Mouse (Mus musculus) gastrocnemius, adult 8-10 months (tissue): ENCODE measurements around the gene Tex52. TPM values are rescaled to one million over a fixed set of nuclear protein-coding genes. Genes with fewer than 3 reads are reported as not detected.

ENCODE experiments used
- DNase-seq, 2 experiments: peaks; one replicate each; pipeline ENCODE4 v3.0.0; 2022; ENCODE audit warnings: low spot score in 2 of 2
- total RNA-seq, 4 experiments: library from RNA; stranded (reverse); gene quantifications; 2 replicates each; pipeline ENCODE4 v1.2.4; 2022

Tex52 gene
- total RNA-seq: not detected

DNA sequence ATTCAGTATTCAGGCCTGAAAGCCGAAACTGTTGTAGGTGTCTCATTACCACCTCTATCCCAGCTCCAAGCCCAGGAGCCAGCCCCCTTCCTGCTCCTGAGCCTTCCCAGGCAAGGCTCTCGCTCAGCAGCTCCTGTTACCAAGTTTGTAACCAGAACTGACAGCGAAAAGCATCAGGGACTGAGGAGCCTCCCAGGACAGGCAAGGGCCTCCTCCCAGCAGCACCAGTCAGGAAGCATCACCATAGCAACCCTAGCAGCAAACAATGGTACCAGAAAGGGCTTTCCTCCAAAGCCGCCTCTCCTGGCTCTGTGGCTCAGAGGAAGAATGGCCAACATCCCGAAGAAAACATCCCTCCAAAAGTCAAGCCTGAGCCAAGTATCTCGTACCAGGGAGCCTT lies at the start of gene Tex52, which contains the start of gene Gm44596:
Gene Tex52, plus strand, starts transcription at position 265 of the 400 bp plus-strand sequence.
Gene Gm44596, plus strand, starts transcription at position 312 of the 400 bp plus-strand sequence.
- peak in 1 of 2 experiments; percentile 12 for DNase-seq

DNA sequence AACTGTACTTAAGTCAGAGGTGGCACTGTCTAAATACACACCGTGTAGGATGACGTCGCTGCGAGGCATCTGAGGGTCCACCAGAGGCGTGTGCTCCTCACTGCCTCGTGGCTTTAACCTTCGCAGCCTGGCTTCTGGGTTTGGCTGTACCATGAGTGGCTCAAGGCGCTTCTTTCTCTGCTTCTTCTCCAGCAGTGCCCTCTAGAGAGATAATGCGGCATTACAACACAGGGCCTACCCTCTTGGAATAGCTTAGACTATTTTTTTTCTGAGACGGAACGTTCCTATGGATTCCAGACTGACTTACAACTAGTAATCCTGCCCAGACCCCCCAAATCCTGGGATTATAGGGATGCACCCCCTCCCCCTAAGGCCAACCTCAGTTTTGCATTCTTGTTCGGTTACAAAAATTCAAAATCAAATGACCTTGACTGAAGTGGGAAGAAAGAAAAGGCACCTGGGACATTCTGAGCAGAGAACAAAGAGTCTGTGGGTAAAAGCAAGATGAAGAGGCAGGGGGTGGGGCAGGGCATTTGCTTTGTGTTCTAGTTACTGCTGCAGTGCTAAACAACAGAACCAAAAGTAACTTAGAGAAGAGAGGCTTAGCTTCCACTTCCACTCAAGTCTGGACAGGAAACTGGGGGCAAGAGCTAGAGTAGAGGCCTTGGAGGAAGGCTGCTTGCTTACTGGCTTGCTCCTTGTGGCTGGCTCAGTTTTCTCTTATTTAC lies 40.7 kb upstream of the Tex52 start:
- peak; percentile 20 for DNase-seq

DNA sequence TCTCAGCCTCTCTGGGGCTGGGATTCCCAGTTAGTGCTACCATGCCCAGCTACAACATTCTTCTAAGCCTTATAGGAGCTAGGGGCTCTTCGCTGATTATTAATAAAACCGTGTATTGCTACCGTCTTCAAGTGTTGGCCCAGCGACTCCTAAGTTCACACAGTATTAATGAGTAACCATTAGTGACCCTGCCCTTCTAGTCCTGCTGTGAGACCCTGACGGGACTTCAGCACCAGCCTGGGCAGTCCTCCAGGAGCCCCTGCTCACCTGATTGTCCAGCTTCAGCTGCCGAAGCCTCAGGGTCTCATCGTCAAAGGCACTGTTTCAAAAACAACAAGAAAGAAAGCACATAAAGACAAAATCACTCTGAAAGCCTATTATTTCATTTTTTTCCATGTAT lies 37.8 kb upstream of the Tex52 start:
- DNase-seq: no peak

DNA sequence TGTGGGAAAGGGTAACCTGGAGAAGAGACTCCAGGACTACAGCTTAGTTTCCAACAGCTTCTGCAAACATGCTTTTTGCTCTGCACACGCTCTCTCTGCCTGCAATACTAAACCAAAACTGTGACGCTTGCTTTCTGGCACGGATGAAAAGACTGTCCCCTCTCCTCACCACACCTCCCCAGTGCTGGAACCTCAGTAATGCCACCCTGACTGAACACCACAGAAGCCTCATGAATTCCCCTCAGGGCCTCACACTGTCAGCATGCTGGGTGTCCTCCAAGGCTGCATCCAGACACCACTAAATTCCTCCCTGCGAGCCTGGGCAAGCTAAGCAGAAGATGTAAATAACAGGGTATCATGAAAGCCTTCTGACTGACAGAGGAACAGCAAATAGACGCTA lies 36.4 kb upstream of the Tex52 start:
- no peak for DNase-seq

DNA sequence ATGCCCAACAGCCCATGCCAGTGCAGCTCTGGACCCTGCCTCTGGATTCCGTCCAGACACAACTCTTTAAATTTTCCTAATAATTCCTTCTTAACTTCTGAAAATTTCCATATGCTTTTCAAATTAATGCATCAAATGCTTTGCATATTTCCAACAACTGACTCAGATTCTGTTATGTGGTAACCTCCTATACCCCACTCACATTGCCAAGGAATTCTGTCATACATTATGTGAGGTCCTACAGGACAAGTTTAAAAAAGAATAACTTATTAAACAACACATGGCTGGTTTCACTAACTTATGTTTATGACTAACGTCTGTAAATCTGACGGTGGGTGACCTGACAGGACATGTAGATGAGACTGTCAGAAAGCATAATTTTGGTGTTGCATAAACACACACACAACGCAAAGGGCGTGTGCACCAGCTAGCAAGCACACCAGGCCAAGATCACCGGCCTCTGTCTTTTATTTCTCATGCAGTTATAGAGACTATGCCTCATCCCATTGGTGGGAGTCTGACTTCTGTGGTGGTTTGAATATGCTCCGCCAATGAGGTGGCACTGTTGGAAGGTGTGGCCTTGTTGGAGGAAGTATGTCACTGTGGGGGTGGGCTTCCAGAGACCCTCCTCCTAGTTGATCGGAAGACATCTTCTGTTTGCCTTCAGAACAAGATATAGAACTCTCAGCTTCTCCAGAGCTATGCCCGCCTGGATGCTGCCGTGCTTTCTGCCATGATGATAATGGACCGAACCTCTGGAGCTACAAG lies 33.1 kb upstream of the Tex52 start:
- DNase-seq: no peak

DNA sequence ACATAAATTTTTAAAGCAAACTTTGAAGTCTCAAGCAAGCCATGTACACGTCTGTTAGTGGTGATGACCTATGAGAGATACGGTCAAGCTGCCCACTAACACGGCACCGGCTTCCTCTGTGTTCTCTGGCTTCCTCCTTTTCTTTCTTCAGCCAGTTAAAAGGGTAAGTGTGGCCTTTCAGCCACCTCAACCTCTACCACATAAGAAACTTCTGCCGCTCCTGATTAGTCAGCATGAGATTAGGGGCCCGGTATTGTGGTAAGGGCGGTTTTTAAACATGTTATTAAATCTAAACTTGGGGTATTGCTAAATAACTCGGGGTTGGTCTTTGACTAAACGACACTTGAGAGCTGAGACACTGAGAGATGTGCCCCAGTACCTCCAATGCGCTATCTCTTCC lies 29.6 kb upstream of the Tex52 start:
- no peak for DNase-seq

DNA sequence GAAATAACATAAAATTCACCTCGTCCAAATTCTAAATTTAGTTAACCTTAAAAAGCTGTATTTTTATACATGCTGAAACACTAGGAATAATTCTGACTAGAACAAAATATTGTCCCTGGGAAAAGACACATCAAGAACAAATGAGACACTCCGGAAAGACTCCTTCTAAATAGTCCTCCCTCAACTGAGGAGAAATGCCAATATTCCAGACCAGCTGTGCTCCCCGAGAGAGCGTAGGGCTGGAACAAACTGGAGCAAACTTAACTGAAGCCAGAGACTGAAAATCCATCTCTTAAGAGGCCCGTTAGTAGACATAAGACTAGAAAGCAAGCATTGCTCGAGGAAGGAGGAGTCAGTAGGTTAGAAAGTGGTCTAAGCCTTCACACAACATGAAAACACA lies 28.5 kb upstream of the Tex52 start:
- DNase-seq: no peak

DNA sequence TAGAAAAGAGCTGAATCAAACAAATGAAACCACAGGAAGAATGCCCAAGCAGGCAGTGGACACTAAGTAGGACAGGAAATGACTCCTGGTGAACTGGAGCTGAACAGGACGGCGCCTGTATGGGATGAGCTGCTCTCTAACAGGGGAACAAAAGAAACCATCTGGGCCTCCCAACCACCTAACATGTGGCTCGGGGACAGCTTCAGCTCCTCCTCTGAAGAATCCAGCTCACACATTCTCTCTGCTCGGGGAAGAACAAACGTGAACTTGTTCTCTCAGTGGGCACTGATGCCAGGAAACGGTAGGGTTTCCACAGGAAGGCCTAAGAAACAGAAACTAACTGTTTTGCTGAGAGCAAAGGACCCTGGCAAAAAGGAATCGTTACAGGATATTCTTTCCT lies 25.5 kb upstream of the Tex52 start:
- no peak for DNase-seq

DNA sequence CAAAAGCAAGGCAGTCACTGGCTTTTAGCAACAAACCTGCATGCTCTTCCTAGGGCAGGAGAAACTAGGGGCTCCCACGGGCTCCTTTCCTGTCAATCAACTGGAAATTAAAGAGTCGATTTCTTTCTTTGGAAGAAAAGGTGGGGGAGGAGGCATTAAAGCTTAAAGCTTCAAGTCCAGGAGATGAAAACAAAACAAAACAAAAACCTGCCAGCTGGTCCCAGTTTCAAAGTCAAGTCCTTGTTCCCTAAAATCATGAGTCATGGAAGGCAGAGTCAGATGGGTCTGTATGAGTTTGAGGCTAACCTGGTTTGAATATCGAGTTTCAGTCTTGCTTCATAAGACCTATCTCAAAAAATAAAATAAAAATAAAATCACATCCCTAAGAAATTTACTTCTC lies 21.1 kb upstream of the Tex52 start:
- DNase-seq: no peak

DNA sequence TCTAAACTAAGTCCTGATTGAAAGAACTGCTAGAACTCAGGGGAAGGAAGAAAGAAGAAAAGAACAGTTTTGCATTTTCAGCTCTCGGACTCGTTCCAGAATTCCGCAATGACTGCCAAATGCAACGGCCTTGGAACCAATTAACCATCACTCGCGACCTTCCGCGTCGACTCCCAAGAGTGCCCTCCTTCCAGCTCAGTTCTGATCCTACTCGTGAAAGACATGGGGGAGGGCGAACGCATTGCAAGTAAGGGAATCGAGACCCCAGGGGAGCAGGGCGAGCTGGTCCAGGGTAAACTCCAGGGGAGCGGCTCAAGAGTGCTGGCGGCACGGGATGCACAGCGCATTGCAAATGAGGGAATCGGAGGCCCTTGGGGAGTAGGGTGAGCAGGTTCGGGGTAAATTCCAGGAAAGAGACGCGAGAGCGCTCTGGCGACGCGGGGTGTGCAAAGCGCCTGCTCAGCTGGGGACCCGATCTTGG lies 20.0 kb upstream of the Tex52 start:
- peak; percentile 17 to 20 for DNase-seq

DNA sequence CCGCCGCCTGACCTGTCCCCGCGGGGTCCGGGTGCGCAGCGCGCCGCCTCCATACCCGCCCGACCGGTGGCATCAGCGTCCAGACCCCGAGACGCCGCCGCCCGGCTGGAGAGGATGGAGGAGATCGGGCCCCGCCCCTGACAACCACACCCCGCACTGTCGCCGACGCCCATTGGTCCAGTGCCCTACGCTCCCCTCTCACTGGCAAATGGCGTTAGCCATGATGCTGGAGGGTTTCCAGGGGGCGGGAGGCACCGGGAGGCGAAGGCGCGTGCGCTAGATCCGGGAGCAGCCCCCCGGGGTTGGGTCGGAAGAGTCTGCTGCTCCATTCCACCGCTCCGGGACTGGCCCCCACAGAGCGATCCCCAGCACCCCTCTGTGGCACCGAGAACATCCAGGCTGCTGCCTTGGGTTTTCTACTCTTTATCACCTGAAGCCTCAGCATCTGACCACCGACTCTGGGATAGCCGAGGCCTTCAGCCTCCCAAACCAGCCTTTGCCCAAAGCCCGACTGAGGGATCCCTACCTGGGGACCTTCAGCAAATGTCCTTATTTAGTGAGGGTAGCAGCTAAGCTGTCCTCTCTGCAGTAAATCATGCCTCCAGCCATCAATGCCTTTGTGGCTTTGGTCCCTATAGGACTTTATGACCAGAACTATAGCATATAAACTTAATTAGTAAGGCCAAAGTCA lies 19.4 kb upstream of the Tex52 start, which contains the start of gene Tulp3:
Gene Tulp3, minus strand, starts transcription at position 126 of the 691 bp plus-strand sequence.
- peak; percentile 94 to 95 for DNase-seq

DNA sequence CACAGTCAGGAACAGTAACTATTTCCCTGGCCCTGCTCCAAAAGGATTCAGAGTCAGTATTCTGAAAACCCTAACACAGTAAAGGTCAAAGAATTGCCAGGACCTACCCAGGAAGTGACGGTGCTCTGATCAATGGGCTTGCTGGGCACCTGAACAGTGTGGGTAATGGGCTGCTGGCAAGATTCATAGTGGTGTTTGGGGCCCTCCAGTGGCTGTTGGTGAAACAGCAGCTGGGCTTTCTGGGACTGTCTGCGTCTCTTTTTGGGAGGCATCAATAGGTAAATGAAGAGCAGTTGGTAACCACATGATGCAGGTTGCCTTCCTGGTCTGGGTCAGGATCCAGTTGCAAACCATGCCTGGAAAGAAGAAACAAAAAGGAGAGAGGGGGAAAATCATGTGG lies 16.3 kb upstream of the Tex52 start:
- DNase-seq: peak in 1 of 2 experiments; percentile 28

DNA sequence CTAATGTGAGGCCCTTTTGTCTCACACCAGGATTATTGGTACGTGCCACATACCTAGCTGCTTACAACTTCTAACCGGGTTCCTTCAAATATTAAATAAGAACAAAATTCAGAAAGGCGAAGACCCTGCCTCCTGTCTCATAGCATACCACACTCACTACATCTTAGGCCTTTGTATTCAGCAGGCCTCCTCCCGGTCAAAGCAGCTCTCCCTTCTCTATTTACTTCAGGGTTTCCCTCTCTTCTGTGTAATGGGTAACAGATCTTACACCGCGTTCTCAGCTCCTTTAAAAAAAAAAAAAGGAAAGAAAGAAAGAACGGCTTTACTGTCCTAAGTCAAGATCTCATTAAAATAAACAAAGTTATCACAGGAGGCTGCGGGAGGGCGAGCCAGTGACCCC lies 13.4 kb upstream of the Tex52 start:
- no peak for DNase-seq

DNA sequence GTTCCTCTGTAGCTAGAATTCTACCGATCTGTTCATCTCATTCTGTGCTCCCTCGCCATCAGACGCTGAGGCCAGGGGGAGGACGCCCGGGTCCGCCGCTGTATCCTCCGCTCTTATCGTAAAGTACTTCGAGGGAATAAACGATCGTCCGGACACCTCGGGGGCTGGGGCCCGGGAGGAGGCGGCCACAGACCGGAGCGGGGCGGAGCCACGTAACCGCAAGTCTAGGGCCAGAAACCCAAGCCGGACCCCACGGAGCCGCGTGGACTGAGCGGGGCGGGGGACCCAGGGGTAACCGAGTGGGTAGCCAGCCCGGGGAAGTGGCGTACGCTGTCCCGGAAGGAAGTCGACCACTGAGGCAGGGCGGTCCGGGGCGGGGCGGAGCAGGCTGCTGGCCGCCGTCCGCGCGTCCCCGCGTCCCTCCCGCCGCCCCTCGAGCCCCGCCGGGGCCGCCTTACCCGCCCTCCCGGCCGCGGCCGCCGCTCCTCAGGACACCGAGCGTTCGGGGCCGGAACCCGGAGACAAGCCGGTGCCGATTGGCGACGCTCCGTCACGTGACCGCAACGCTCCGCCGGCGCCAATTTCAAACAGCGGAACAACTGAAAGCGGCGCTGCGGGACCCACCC lies 12.8 kb upstream of the Tex52 start, which contains the start of the genes Rhno1 and Foxm1:
Gene Rhno1, minus strand, starts transcription at position 531 of the 626 bp plus-strand sequence.
Gene Foxm1, plus strand, starts transcription at position 587 of the 626 bp plus-strand sequence.
- DNase-seq: peak; percentile 65 to 77

DNA sequence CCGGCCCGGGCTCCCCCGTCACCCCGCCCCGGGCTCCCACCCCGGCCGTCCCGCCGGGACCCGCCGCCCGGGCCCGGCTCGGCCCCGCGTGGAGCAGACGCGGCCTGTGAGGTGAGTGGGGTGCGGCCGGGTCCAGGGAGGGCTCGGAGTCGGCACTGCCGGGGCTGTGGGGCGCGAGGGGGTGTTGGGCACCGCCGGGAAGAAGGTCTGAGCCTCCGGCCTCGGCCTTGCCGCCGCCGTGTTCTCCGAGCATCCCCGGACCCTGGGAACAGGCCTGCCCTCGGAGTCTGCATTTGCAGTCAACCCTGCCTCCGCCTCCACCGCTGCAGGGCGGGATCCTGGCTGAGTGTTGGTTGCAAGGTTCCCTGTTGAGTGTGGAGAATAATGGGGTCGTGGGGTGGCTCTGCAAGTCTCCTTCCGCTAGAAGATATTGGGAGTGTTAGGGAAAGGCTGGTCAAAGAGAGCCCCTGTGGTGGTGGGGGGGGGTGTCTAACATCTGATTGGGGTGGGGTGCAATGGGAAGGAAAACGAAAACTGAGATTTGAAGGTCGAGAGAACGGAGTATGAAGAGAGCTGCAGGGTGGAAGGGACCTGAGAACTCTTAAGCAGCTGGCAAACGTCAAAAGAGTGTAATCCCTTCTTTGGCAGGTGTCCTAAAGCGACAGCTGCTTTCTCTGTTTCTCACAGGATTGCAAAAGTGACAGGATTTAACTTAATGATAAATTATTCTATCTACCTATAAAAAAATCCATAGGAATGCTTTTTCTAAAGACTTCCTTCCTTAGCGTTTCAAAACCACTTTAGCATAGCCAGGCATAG lies 12.0 kb upstream of the Tex52 start:
- DNase-seq: peak in 1 of 2 experiments; percentile 10

DNA sequence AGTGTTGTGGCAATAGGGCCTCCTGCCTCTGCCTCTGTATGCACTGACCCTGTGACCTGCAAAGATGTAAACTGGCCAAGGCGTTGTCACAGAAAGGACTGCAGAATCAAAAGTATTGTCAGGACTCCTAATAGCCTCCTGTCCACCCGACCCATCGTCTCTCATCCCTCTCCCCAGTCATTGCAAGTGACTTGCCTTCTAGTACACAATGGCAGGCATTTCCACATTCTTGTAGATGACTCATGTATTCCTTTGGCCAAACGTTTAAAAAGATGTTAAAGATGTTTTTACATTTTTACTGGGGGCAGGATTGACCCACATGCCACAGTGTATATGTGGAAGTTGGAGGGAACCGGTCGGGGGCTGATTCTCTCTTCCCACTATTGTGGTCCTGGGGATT lies 10.5 kb upstream of the Tex52 start:
- no peak for DNase-seq

DNA sequence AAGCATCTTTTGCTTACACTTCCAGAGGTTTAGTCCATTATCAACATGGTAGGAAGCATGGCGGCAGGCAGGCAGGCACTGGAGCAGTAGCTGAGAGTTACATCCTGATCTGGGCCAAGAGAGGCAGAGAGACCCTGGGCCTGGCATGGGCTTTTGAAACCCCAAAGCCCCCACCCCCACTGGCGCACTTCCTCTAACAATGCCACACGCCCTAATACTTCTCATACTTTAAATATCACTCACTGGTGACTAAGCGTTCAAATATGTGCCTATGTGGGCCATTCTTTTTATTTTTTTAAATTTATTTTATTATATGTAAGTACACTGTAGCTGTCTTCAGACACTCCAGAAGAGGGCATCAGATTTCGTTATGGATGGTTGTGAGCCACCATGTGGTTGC lies 8.8 kb upstream of the Tex52 start:
- no peak for DNase-seq

DNA sequence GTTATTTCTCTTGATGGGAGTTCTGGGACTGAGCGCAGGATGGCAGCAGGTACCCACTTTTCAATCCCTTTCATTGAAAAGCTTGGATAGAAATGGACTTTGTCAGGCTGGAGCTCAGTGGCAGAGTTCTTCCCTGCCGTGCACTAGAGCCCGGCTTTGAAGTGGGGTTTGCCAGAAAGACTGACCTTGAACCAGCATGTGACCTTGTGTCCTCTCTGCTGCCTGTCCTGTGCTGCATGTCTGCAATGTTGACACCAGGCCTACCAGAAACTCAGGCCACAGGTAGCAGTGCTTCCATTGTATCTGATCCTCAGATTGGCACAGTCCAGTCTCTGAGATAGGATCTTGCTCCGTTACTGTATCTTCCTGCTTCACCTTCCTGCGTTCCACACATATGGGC lies 5.2 kb upstream of the Tex52 start:
- DNase-seq: no peak

DNA sequence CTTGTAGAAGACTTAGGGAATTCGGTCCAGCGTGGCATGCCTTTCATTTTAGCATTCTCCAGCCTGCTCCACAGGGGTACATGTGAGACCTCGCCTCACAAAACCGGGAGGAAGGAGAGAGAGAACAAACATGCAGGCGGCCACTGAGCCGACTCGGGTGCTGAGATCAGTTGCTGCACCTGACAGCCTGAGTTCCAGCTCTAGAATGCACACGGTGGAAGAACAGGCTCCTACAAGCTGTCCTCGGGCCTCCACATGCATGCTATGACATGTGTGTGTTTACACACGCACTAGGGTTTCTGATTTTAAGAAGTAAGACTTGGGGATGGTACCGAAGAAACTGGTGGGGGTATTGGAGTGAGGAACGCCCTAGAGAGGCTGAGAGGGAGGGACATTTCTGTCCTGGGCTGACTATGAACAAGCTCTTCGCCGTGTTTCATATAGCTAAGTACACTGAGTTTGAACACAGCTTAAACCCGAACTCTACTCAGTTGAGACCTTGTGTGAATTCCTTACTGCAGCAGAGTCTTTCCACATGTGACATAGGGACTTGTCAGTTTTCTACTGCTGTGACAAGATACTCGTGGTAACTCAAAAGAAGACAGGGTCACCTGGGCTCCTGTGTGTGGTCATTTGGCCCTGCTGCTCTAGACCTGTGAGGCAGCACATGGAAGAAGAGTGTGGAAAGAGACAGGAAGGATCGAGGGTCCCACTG lies 1.3 kb downstream of the Tex52 start:
- DNase-seq: no peak

DNA sequence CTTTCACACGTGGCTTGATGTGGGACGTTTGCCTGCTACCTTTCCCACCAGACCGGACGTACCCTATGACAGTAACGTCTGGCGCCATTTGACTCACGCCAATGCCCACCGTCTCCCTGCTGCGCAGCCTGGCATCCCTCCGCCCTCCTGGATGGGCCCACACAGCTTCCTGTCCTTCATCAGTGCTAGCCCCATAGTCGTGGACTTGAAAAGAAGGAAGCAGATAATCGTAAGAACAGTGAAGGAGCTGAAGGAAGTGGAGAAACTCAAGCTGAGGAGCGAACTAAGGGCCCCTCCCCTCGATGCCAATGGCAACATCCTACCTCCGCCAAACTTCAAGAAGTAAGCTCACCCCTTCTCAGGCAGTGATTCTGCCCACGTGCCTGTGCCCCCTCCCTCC lies 4.4 kb downstream of the Tex52 start:
- no peak for DNase-seq
